Mouse (Mus musculus) cortical plate, adult 2 months (tissue): ENCODE results near the gene P2rx4. TPM values are rescaled to one million over a fixed set of nuclear protein-coding genes. Genes with fewer than 3 reads are reported as not detected.

Experiments
- H3K27ac ChIP-seq: fragments of 200-500 bp; 2 replicates; pipeline ENCODE4 v1.5.1; 2012; ENCODE audit warnings: low read length, control low read depth, inconsistent platforms; ENCODE audit not compliant: insufficient read depth
- H3K4me1 ChIP-seq: fragments of 200-500 bp; 2 replicates; pipeline ENCODE4 v1.6.1; 2011; ENCODE audit warnings: low read length; ENCODE audit not compliant: control insufficient read depth, insufficient read depth
- H3K4me3 ChIP-seq: fragments of 200-500 bp; 2 replicates; pipeline ENCODE4 v1.5.1; 2011; ENCODE audit warnings: mild to moderate bottlenecking, low read length, control low read depth; ENCODE audit not compliant: insufficient read depth
- CTCF ChIP-seq: fragments of 200-500 bp; IDR thresholded peaks from 2 replicates; pipeline ENCODE4 v1.5.1; 2011; ENCODE audit warnings: mild to moderate bottlenecking, control low read depth, low read length; ENCODE audit not compliant: insufficient read depth; ENCODE audit errors: extremely low read depth
- POLR2A ChIP-seq: fragments of 200-500 bp; IDR thresholded peaks from 2 replicates; pipeline ENCODE4 v1.6.1; 2011; ENCODE audit warnings: mild to moderate bottlenecking, low read length, control low read depth; ENCODE audit not compliant: insufficient read depth; ENCODE audit errors: extremely low read depth
- polyA plus RNA-seq: library from polyadenylated mRNA; depleted of rRNA; stranded (reverse); fragments of >200 nt; gene quantifications from 2 replicates; pipeline ENCODE4 v1.2.3, GENCODE M21; 2012; rRNA removed

The P2rx4 gene
- polyA plus RNA-seq, 1 experiment = 24.7 TPM

- Histone ChIP-seq H3K4me1 (peaks cover 8% of the 10 kb centered on the region; the same call in 1 of the 2 replicates), H3K27ac (no peak overlapping the region), H3K4me3 (no peak overlapping the region)
- TF ChIP-seq POLR2A (no peak), CTCF (no peak)
Measured at GRCm38 (mm10) chr5:122773756-122774155, 66.4 kb downstream of the P2rx4 start.

DNA sequence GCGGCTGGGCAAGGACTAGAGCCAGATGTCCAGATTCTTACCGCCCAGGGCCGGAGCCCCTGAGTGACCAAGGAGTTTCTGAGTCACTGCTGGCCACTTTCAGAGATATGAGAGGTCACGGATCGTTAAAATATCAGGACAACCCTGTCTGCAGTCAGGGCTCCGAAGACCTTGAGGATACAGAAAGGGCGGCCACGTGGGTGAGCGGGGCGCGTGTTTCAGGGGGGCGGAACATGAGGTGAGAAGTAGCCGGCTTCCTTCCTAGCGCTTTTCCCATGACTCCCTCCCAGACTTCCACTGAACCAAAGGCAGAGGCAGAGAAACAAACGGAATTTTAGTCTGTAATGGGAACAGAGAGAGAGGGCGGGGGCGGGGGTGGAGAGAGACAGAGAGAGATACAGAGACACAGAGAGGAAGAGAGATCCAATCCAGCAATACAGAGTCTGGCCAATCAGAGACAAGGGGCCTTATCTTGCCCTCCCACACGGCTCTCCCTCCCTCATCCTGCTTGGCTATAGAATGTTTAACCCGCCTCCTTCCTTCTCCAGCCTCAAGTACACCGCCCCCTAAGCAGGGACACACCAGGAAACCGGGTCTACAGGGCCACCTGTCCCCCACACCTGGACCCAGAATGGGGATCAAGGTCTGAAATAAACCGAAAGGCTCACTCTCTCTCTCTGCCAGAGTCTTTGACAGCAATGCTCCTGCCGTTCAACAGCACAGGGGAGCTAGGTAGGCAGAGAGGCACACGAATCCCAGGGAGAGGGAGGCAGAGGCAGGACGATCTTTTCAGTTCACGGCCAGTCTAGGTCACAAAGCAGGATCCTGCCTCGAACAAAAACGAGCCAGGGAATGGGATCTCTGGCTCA, 67.6 kb downstream of the P2rx4 start:
- peak overlapping the region; percentile 29 for H3K4me3 ChIP-seq
- H3K4me1 ChIP-seq = peaks cover 8% of the 10 kb centered on the region; the same call in 1 of the 2 replicates
- TF ChIP-seq CTCF (no peak), POLR2A (0 out of 2 replicates have a peak, but pooled peaks have one; percentile 41)
- peak overlapping the region; percentile 75 for H3K27ac ChIP-seq

DNA sequence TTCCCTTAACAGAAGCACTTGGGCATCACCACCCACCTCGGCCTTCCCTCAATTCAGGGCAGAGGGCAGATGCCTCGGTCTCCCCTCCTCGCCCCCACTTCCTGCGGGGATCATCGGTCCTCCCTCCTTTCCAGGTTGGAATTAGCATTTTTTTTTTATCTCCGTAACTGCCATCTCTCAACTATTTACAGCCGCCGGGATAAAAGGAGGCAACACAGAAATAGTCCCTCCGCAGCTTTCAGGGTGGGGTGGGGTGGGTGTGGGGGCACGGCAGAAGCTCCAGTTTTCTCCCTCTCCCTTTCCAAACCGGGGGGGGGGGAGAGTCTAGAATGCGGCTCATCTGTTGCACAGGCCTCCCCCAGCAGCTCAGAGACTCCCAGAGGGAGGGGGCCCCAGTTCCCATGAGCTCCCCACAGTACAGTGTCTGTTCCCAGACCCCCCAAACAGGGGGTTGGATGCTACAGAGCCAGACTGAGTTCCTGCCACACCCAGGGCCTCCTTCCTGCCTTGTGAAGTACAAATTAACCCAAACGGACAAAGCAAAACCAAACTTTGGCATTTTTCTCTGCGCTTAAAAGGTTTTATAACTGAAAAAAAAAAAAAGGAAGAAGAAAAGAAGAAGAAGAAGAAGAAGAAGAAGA, 68.4 kb downstream of the P2rx4 start:
- Histone ChIP-seq H3K4me3 (peak overlapping the region; percentile 29), H3K27ac (peak overlapping the region; percentile 75)
- TF ChIP-seq CTCF = no peak
- 0 out of 2 replicates have a peak, but pooled peaks have one; percentile 15 for TF ChIP-seq POLR2A

GRCm38 (mm10) chr5:122777322-122777721, 70.0 kb downstream of the P2rx4 start:
- Histone ChIP-seq H3K27ac (no peak overlapping the region), H3K4me3 (peak overlapping the region; percentile 97; the same call in 1 of the 2 replicates), H3K4me1 (peaks cover 2% of the 10 kb centered on the region; the same call in 1 of the 2 replicates)
- TF ChIP-seq POLR2A (no peak), CTCF (no peak)

More for the DNA sequence above, 68.4 kb downstream of the P2rx4 start:
- H3K4me1 ChIP-seq = peaks cover 6% of the 10 kb centered on the region; the same call in 1 of the 2 replicates

DNA sequence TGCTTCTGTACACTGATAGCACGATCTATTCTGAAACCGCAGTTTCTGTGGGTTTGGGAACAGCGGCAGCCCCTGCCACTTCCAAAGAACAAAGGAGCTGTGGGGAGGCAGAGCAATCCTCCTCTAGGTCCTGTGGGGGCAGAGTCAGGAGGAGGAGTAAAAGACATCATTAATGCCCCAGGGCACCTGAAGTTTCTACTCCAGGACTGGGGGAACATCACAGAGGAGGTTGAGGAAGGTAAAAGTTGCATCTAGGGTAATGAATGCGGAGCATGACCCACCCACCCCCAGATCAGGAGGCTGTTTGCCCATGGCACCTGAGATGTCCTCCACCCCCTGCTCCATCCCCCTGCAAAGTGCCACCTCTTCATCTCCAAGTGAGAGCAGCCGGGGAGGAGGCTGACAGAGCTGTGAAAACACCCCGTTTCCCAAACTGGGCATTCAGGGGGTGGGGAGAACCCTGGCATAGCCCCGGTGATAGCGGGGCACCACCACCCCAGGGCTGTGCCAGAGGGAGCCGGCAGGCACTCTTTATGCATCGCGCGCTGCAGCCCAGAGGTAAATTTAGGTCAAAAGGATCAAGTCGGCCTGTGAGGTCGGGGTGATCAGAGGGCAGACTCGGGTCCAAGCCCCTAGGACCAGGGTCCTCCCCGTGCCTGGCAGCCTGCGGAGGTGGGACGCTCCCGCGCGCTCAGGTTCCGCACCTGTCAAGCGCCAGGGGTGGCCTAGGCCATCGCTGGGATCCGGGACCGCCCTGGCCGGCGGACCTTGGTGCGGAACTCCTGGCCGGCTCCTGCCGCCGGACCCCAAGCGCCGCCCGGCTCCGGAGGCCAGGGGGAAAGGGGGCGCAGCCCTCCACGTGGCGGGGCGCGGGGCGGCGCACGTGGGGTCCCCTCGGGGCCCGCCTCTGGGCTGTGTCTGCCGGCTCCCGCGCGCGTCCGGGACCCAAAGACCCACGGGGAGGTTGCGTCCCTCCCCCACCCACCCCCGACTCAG, 71.2 kb downstream of the P2rx4 start:
- peak overlapping the region; percentile 99 for H3K27ac ChIP-seq
- peaks cover 5% of the 10 kb centered on the region; the same call in 1 of the 2 replicates for H3K4me1 ChIP-seq
- peak overlapping the region; percentile 97 for H3K4me3 ChIP-seq
- TF ChIP-seq POLR2A (peak; percentile 8; the same call in 1 of the 2 replicates), CTCF (no peak)

Other genes with a start within 250 kb of the P2rx4 start
- 354 and 358 TPM in 2 replicates for gene Atp2a2, start 205.3 kb upstream of the P2rx4 start, polyA plus RNA-seq
- 21.8 and 25.5 TPM in 2 replicates for gene Ift81, start 93.0 kb upstream of the P2rx4 start, polyA plus RNA-seq
- 18.7 and 18.9 TPM in 2 replicates for gene P2rx7, start 63.6 kb upstream of the P2rx4 start, polyA plus RNA-seq
- gene Camkk2, start 71.9 kb downstream of the P2rx4 start, polyA plus RNA-seq = 274 and 276 TPM in 2 replicates
- 420 and 467 TPM in 2 replicates for gene Anapc5, start 113.8 kb downstream of the P2rx4 start, polyA plus RNA-seq
- gene Rnf34, start 142.5 kb downstream of the P2rx4 start, polyA plus RNA-seq = 35.8 and 38.1 TPM in 2 replicates